Mouse (Mus musculus): Measurements from ENCODE around the gene Kcna2. TPM values are rescaled to one million over a fixed set of nuclear protein-coding genes. Genes with fewer than 3 reads are reported as not detected.

Kcna2 gene
- total and polyA plus RNA-seq, 3 experiments = not detected

DNA sequence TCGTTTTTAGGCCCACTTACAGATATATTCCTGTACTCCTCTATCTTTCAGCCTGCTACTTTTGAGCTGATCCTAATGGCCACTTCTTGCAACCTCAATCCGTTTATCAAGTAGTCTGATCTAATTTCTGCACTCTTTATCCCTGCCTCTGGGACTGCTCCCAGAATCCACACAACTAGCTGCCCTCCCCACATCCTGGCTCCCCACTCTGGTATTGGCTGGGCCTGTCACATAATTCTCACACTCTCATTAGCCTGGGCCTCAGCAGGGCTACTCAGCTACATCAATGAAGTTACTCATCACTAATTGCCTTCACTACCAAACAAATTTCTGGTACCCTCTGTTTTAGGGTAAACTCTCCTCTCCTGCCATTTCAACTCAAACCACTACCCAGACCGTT lies 49.5 kb downstream of the Kcna2 start:
- in situ Hi-C loops (cut with MboI; ENCODE audit: low pct_ligation_motif_present, low pct_unique_long_range_greater_than_20kb, low sequenced_read_pairs) (loop anchor here (5.0 kb wide), 1 partner anchor 58 kb away; no protein-coding TSS in a partner anchor), dilution Hi-C loops (cut with MboI; ENCODE audit: extremely low pct_ligation_motif_present, extremely low pct_unique_long_range_greater_than_20kb, low sequenced_read_pairs) (no loop called here)
- H3K27me3 ChIP-seq (replicated peaks) = no peaks in the 10 kb centered on the region
- no peaks in the 10 kb centered on the region for H3K9me3 ChIP-seq (replicated peaks; ENCODE audit: low read length)
- no peaks in the 10 kb centered on the region for H3K36me3 ChIP-seq (replicated peaks in 1 of 2; ENCODE audit: control insufficient read depth in 1 of 2, insufficient read depth in 1 of 2, low read length in 1 of 2)
- no peak overlapping the region for H3K9ac ChIP-seq (ENCODE audit: insufficient read depth, low read depth)
- peaks cover 0 to 4% of the 10 kb centered on the region in 2 experiments; a peak in 1 of 4 replicates for H3K4me1 ChIP-seq (ENCODE audit: control insufficient read depth in 1 of 2, insufficient read depth in 2 of 2)
- TF ChIP-seq EP300 (IDR thresholded peaks at IDR 0.05; ENCODE audit: low read length) (no peak), ZMIZ1 (IDR thresholded peaks at IDR 0.05; ENCODE audit: low read depth, low read length) (no peak), JUND (conservative IDR thresholded peaks at IDR 0.05; ENCODE audit: low read depth, low read length) (no peak), RAD21 (IDR thresholded peaks at IDR 0.05; ENCODE audit: low read depth, low read length) (no peak), MAX (IDR thresholded peaks at IDR 0.05; ENCODE audit: low read length) (no peak), MAFK (IDR thresholded peaks at IDR 0.05; ENCODE audit: insufficient replicate concordance, low read length) (no peak), RCOR1 (conservative IDR thresholded peaks at IDR 0.05; ENCODE audit: low read depth, low read length) (no peak)
- H3K4me3 ChIP-seq (replicated peaks in 1 of 3; ENCODE audit: low read depth in 2 of 3, low read length in 2 of 3, poor library complexity in 1 of 3) = no peak overlapping the region
- no peaks in the 10 kb centered on the region for H3K79me2 ChIP-seq (replicated peaks; ENCODE audit: control insufficient read depth, extremely low read depth, insufficient read depth, poor library complexity, severe bottlenecking)
- no peak overlapping the region for H3K4me2 ChIP-seq (ENCODE audit: insufficient read depth, low read depth, poor library complexity, severe bottlenecking)
- DNase-seq (ENCODE audit: extremely low read depth) = no peak
- H3K27ac ChIP-seq (ENCODE audit: insufficient read depth, low read depth) = no peak overlapping the region

DNA sequence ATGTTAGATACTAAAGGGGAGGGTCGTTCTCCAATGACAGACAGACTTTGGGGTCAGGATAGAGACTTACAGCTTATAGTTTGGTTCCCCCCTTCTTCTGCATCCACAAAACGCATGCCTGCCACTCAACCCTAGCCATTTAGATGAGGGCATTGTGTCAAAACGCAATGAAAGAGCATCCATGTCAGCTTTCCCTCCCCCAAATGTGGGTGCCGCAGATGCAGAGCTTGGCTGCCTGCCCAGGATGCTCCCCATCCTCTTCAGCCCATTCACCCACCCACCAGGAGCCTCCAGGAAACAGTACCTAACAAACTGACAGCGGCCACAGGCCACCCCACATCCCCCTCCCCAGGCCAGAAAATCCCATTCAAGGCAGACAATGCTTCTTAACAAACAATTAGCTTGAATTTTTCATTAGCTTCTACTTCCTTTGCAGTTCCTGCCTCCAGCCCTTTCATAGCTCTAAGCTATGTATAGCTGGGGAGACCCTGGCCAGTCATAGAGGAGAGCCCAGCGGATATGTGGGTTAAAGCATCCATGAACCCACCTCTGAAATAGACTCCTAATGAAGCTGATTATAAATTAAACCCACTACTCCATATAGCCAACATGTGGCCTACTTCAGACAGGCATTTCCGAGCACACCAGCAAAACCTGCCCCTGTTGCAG lies 50.1 kb downstream of the Kcna2 start:
- DNase-seq (ENCODE audit: extremely low read depth) = no peak
- H3K27ac ChIP-seq (ENCODE audit: insufficient read depth, low read depth) = no peak overlapping the region
- TF ChIP-seq USF1 (IDR thresholded peaks at IDR 0.05; ENCODE audit: low read depth, low read length) = no peak
- no peak for TF ChIP-seq MYC (IDR thresholded peaks at IDR 0.05; ENCODE audit: low read depth, low read length)
- no peak for TF ChIP-seq POLR2A (IDR thresholded peaks at IDR 0.05; ENCODE audit: low read depth, low read length)
- no peak for TF ChIP-seq NELFE (IDR thresholded peaks at IDR 0.05; ENCODE audit: low read depth, low read length)
- TF ChIP-seq HCFC1 (IDR thresholded peaks at IDR 0.05; ENCODE audit: low read depth, low read length) = no peak
- TF ChIP-seq UBTF (IDR thresholded peaks at IDR 0.05; ENCODE audit: low read depth, low read length) = no peak
- TF ChIP-seq MAZ (IDR thresholded peaks at IDR 0.05; ENCODE audit: low read depth, low read length) = no peak
- no peak for TF ChIP-seq TCF12 (IDR thresholded peaks at IDR 0.05; ENCODE audit: low read depth, low read length)
- TF ChIP-seq E2F4 (IDR thresholded peaks at IDR 0.05; ENCODE audit: insufficient replicate concordance, low read depth, low read length) = no peak
- no peaks in the 10 kb centered on the region for H3K27me3 ChIP-seq (replicated peaks)
- H3K4me3 ChIP-seq (replicated peaks in 1 of 3; ENCODE audit: low read depth in 2 of 3, low read length in 2 of 3, poor library complexity in 1 of 3) = no peak overlapping the region
- in situ Hi-C loops (cut with MboI; ENCODE audit: low pct_ligation_motif_present, low pct_unique_long_range_greater_than_20kb, low sequenced_read_pairs) (loop anchor here (5.0 kb wide), 1 partner anchor 59 kb away; no protein-coding TSS in a partner anchor), dilution Hi-C loops (cut with MboI; ENCODE audit: extremely low pct_ligation_motif_present, extremely low pct_unique_long_range_greater_than_20kb, low sequenced_read_pairs) (no loop called here)
- H3K9me3 ChIP-seq (replicated peaks; ENCODE audit: low read length) = no peaks in the 10 kb centered on the region
- H3K9ac ChIP-seq (ENCODE audit: insufficient read depth, low read depth) = no peak overlapping the region
- peaks cover 0 to 4% of the 10 kb centered on the region in 2 experiments; a peak in 1 of 4 replicates for H3K4me1 ChIP-seq (ENCODE audit: control insufficient read depth in 1 of 2, insufficient read depth in 2 of 2)
- no peak overlapping the region for H3K4me2 ChIP-seq (ENCODE audit: insufficient read depth, low read depth, poor library complexity, severe bottlenecking)
- no peaks in the 10 kb centered on the region for H3K36me3 ChIP-seq (replicated peaks in 1 of 2; ENCODE audit: control insufficient read depth in 1 of 2, insufficient read depth in 1 of 2, low read length in 1 of 2)
- H3K79me2 ChIP-seq (replicated peaks; ENCODE audit: control insufficient read depth, extremely low read depth, insufficient read depth, poor library complexity, severe bottlenecking) = no peaks in the 10 kb centered on the region

Measured in CH12.LX (cell line).